Mouse (Mus musculus): ENCODE measurements around the gene Atg7. TPM values are rescaled to one million over a fixed set of nuclear protein-coding genes. Genes with fewer than 3 reads are reported as not detected.

The Atg7 gene
- polyA plus RNA-seq, 1 experiment = 18.7 TPM

DNA sequence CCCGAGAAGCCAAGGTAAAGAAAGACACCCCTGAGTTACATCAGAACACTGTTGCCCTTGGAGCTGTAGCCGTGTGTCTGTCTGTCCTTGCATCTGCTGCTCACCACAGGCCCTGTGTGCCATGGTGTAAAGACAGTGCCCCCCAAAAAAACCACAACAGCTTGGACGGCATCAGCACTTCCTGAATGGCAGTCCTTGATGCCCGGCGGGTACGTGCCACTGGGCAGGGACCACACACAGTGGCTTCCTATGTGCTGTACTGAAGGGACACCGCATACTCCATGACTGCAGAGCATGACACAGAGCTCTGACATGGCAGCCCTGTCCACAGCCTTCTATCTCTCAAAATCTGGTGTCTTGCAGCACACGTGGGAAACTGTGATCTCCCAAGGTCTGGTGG lies 206.9 kb downstream of the Atg7 start:
- Histone ChIP-seq H3K36me3 (ENCODE audit: control insufficient read depth, insufficient read depth) (no peaks in the 10 kb centered on the region), H3K4me2 (ENCODE audit: low read depth) (no peak overlapping the region), H3K4me3 (no peak overlapping the region), H3K27me3 (ENCODE audit: control insufficient read depth, insufficient read depth, insufficient read length) (no peaks in the 10 kb centered on the region), H3ac (ENCODE audit: control insufficient read depth, insufficient read length) (no peak overlapping the region), H3K79me2 (ENCODE audit: control insufficient read depth, insufficient read depth) (no peaks in the 10 kb centered on the region)
- TF ChIP-seq USF1 (IDR thresholded peaks at IDR 0.05; ENCODE audit: low read depth) = no peak
- no peak for TF ChIP-seq MYOD1 (IDR thresholded peaks at IDR 0.05; ENCODE audit: control insufficient read depth in 1 of 3, insufficient read length in 2 of 3, low read depth in 2 of 3)
- no peak for TF ChIP-seq MAX (IDR thresholded peaks at IDR 0.05; ENCODE audit: low read depth)

- Histone ChIP-seq H3K36me3 (ENCODE audit: control insufficient read depth, insufficient read depth) (no peaks in the 10 kb centered on the region), H3K27me3 (ENCODE audit: control insufficient read depth, insufficient read depth, insufficient read length) (no peaks in the 10 kb centered on the region), H3ac (ENCODE audit: control insufficient read depth, insufficient read length) (no peak overlapping the region), H3K4me2 (ENCODE audit: low read depth) (no peak overlapping the region), H3K79me2 (ENCODE audit: control insufficient read depth, insufficient read depth) (no peaks in the 10 kb centered on the region), H3K4me3 (no peak overlapping the region)
- no peak for TF ChIP-seq MAX (IDR thresholded peaks at IDR 0.05; ENCODE audit: low read depth)
- no peak for TF ChIP-seq MYOD1 (IDR thresholded peaks at IDR 0.05; ENCODE audit: control insufficient read depth in 1 of 3, insufficient read length in 2 of 3, low read depth in 2 of 3)
- TF ChIP-seq MYOG (IDR thresholded peaks at IDR 0.05; ENCODE audit: control insufficient read depth in 1 of 3, insufficient read depth in 1 of 3, insufficient read length in 2 of 3, low read depth in 2 of 3) = peak in 1 of 3 experiments; percentile 13
- no peak for TF ChIP-seq TCF12 (IDR thresholded peaks at IDR 0.05; ENCODE audit: insufficient read depth, poor library complexity, severe bottlenecking)
- no peak for TF ChIP-seq SRF (IDR thresholded peaks at IDR 0.05; ENCODE audit: control insufficient read depth, insufficient read length, low read depth)
- no peak for TF ChIP-seq CEBPB (IDR thresholded peaks at IDR 0.05; ENCODE audit: insufficient read depth, poor library complexity, severe bottlenecking)
Measured at GRCm38 (mm10) chr6:114851688-114852087, 208.8 kb downstream of the Atg7 start.

DNA sequence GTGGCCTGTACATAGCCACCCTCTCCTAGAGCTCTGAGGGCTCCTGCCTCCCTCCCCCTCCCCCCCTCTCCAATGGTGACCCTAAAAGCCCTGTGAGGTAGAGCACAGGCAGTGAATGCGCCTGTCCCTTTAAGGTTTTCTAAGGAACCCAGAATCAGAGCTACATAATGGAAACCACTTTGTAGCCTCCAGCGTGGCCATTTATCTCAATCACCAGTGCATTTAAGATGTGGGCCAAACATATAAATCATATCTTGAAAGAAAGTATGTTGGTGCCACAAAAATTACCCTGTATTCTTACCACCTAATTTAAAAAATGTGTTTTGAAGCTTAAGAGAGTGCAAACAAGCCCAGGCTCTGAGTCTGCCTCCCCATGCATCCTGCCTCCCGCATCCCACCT lies 209.8 kb downstream of the Atg7 start:
- H3ac ChIP-seq (ENCODE audit: control insufficient read depth, insufficient read length) = no peak overlapping the region
- H3K4me3 ChIP-seq = no peak overlapping the region
- no peak overlapping the region for H3K4me2 ChIP-seq (ENCODE audit: low read depth)
- no peak for TF ChIP-seq MAX (IDR thresholded peaks at IDR 0.05; ENCODE audit: low read depth)
- TF ChIP-seq E2F4 (IDR thresholded peaks at IDR 0.05; ENCODE audit: insufficient read depth) = no peak
- TF ChIP-seq TCF3 (IDR thresholded peaks at IDR 0.05; ENCODE audit: insufficient read length, low read depth) = no peak
- no peak for TF ChIP-seq MYOG (IDR thresholded peaks at IDR 0.05; ENCODE audit: control insufficient read depth in 1 of 3, insufficient read depth in 1 of 3, insufficient read length in 2 of 3, low read depth in 2 of 3)
- no peak for TF ChIP-seq CEBPB (IDR thresholded peaks at IDR 0.05; ENCODE audit: insufficient read depth, poor library complexity, severe bottlenecking)
- TF ChIP-seq REST (IDR thresholded peaks at IDR 0.05; ENCODE audit: insufficient read depth, insufficient read length) = no peak
- no peak for TF ChIP-seq TCF12 (IDR thresholded peaks at IDR 0.05; ENCODE audit: insufficient read depth, poor library complexity, severe bottlenecking)
- TF ChIP-seq POLR2A (IDR thresholded peaks at IDR 0.05; ENCODE audit: insufficient read length, low read depth) = no peak
- no peaks in the 10 kb centered on the region for H3K79me2 ChIP-seq (ENCODE audit: control insufficient read depth, insufficient read depth)
- H3K27me3 ChIP-seq (ENCODE audit: control insufficient read depth, insufficient read depth, insufficient read length) = no peaks in the 10 kb centered on the region
- H3K36me3 ChIP-seq (ENCODE audit: control insufficient read depth, insufficient read depth) = no peaks in the 10 kb centered on the region

- Histone ChIP-seq H3K27me3 (ENCODE audit: control insufficient read depth, insufficient read depth, insufficient read length) (no peaks in the 10 kb centered on the region), H3K4me2 (ENCODE audit: low read depth) (no peak overlapping the region), H3ac (ENCODE audit: control insufficient read depth, insufficient read length) (no peak overlapping the region), H3K4me3 (no peak overlapping the region), H3K79me2 (ENCODE audit: control insufficient read depth, insufficient read depth) (no peaks in the 10 kb centered on the region), H3K36me3 (ENCODE audit: control insufficient read depth, insufficient read depth) (peaks cover 4% of the 10 kb centered on the region)
- TF ChIP-seq MYOD1 (IDR thresholded peaks at IDR 0.05; ENCODE audit: control insufficient read depth in 1 of 3, insufficient read length in 2 of 3, low read depth in 2 of 3) = no peak
- TF ChIP-seq SRF (IDR thresholded peaks at IDR 0.05; ENCODE audit: control insufficient read depth, insufficient read length, low read depth) = no peak
- no peak for TF ChIP-seq POLR2AphosphoS2 (IDR thresholded peaks at IDR 0.05; ENCODE audit: insufficient read length, low read depth)
- no peak for TF ChIP-seq POLR2A (IDR thresholded peaks at IDR 0.05; ENCODE audit: insufficient read length, low read depth)
- no peak for TF ChIP-seq MYOG (IDR thresholded peaks at IDR 0.05; ENCODE audit: control insufficient read depth in 1 of 3, insufficient read depth in 1 of 3, insufficient read length in 2 of 3, low read depth in 2 of 3)
- no peak for TF ChIP-seq USF1 (IDR thresholded peaks at IDR 0.05; ENCODE audit: low read depth)
Measured at GRCm38 (mm10) chr6:114854368-114854767, 211.5 kb downstream of the Atg7 start.

- Histone ChIP-seq H3K4me3 (no peak overlapping the region), H3K36me3 (ENCODE audit: control insufficient read depth, insufficient read depth) (peaks cover 4% of the 10 kb centered on the region), H3K4me2 (ENCODE audit: low read depth) (no peak overlapping the region), H3K27me3 (ENCODE audit: control insufficient read depth, insufficient read depth, insufficient read length) (no peaks in the 10 kb centered on the region), H3K79me2 (ENCODE audit: control insufficient read depth, insufficient read depth) (no peaks in the 10 kb centered on the region), H3ac (ENCODE audit: control insufficient read depth, insufficient read length) (no peak overlapping the region)
- TF ChIP-seq MYOG (IDR thresholded peaks at IDR 0.05; ENCODE audit: control insufficient read depth in 1 of 3, insufficient read depth in 1 of 3, insufficient read length in 2 of 3, low read depth in 2 of 3) = no peak
- no peak for TF ChIP-seq POLR2A (IDR thresholded peaks at IDR 0.05; ENCODE audit: insufficient read length, low read depth)
- no peak for TF ChIP-seq POLR2AphosphoS2 (IDR thresholded peaks at IDR 0.05; ENCODE audit: insufficient read length, low read depth)
- no peak for TF ChIP-seq SRF (IDR thresholded peaks at IDR 0.05; ENCODE audit: control insufficient read depth, insufficient read length, low read depth)
- no peak for TF ChIP-seq TCF12 (IDR thresholded peaks at IDR 0.05; ENCODE audit: insufficient read depth, poor library complexity, severe bottlenecking)
- TF ChIP-seq MAX (IDR thresholded peaks at IDR 0.05; ENCODE audit: low read depth) = no peak
- TF ChIP-seq TCF3 (IDR thresholded peaks at IDR 0.05; ENCODE audit: insufficient read length, low read depth) = no peak
- TF ChIP-seq E2F4 (IDR thresholded peaks at IDR 0.05; ENCODE audit: insufficient read depth) = no peak
Measured at GRCm38 (mm10) chr6:114855644-114856043, 212.7 kb downstream of the Atg7 start.

Data from myocyte (in vitro differentiated cells).